Mouse (Mus musculus): Measurements from ENCODE around the gene Ttc36. TPM values are rescaled to one million over a fixed set of nuclear protein-coding genes. Genes with fewer than 3 reads are reported as not detected.
"Not testable (repeated sequence)": the region's sequence is repeated elsewhere in the genome, so short reads cannot be mapped to it uniquely, and the experiment has no call there.

The Ttc36 gene
- polyA plus RNA-seq, 1 experiment from 2014 or later: 1.1 TPM

DNA sequence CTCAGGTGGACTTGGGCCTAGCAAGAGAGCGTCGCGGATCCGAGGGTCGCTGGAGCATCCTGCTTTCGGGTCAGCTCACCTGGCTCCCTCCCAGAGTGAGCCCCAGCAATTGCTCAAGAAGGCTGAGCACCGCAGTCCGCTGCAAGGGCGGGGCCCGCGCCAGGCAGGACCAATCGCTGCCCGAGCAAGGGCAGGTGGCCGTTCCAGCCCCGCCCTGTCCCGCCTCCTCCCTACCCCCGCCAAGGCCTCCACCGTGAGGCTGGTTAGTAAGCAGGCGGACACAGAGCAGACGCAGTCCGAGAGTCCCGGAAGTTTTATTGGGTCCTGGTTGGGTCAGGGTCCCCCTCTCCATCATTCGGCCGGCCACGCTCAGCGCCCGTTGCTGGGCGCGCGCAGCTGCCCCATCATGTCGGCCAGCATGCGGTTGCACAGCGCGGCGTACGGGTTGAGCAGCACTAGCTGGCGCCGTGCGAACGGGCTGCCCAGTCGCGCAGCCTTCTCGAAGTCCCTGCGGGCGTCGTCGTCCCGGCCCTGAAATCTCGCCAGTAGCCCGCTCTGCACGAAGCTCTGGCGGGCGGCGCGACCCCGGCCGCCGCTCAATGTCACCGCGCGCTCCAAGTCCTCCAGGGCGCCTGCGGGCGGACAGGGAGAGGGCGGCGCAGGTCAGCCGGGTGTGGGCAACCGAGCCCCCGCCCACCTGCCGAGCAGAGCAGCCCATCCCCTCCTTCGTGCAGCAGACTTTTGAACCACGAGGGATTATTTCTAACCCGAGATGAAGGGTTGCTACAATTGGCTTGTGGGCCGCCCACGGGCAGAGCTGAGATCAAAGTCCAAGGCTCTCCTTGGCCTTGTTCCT is 3.5 kb downstream of the Ttc36 start, which contains the start of gene Tmem25:
Gene Tmem25 (minus strand): TSS at position 206 of the 856 bp plus-strand sequence.
- ATAC-seq (replicated peaks; ENCODE audit: extremely low read depth, insufficient read depth, low FRiP score): peak; percentile 93
- Histone ChIP-seq H3K4me2 (ENCODE audit: low read depth, low read length) (peak within 1 kb of the TSS; percentile 98), H3K36me3 (ENCODE audit: control insufficient read depth, insufficient read depth) (no peaks in the 10 kb centered on the region), H3K27me3 (ENCODE audit: control insufficient read depth, insufficient read depth, low read length) (peaks cover 9% of the 10 kb centered on the region), H3K27ac (ENCODE audit: low read length) (peak within 1 kb of the TSS; percentile 74), H3K9ac (ENCODE audit: low read length) (peak within 1 kb of the TSS; percentile 79), H3K4me3 (ENCODE audit: low read length) (peak within 1 kb of the TSS; percentile 62), H3K4me1 (ENCODE audit: control insufficient read depth, insufficient read depth, low read length) (peaks cover 8% of the 10 kb centered on the region), H3K9me3 (replicated peaks; ENCODE audit: control insufficient read depth, low read length) (no peaks in the 10 kb centered on the region)
- under 1% methylated on average over 73 of the region's 75 CpGs for WGBS

DNA sequence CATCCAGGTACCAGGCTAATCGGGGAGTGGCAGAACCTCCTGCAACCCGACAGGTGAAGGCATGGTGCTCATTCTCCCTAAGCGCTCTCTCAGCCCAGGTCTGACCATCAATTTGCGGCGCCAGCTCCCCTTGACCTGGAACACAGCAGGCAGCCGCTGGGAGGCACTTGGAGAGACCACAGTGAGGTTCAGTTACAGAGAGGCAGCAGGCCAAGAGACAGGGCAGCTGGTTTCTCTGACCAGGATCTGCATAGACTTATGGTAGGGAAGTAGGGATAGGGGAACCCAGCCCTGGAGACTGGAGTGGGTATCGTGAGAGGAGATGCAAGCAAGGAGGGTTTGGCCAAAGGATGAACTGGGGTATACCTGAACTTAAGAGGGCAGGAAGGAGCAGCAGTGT is 4.6 kb downstream of the Ttc36 start:
- Histone ChIP-seq H3K4me1 (ENCODE audit: control insufficient read depth, insufficient read depth, low read length) (peaks cover 8% of the 10 kb centered on the region), H3K4me2 (ENCODE audit: low read depth, low read length) (peak overlapping the region; percentile 98), H3K27ac (ENCODE audit: low read length) (no peak overlapping the region), H3K9me3 (replicated peaks; ENCODE audit: control insufficient read depth, low read length) (no peaks in the 10 kb centered on the region), H3K27me3 (ENCODE audit: control insufficient read depth, insufficient read depth, low read length) (peaks cover 9% of the 10 kb centered on the region), H3K36me3 (ENCODE audit: control insufficient read depth, insufficient read depth) (no peaks in the 10 kb centered on the region), H3K4me3 (ENCODE audit: low read length) (no peak overlapping the region), H3K9ac (ENCODE audit: low read length) (no peak overlapping the region)
- 37% methylated on average over 7 of the region's 7 CpGs for WGBS
- no peak for ATAC-seq (replicated peaks; ENCODE audit: extremely low read depth, insufficient read depth, low FRiP score)

DNA sequence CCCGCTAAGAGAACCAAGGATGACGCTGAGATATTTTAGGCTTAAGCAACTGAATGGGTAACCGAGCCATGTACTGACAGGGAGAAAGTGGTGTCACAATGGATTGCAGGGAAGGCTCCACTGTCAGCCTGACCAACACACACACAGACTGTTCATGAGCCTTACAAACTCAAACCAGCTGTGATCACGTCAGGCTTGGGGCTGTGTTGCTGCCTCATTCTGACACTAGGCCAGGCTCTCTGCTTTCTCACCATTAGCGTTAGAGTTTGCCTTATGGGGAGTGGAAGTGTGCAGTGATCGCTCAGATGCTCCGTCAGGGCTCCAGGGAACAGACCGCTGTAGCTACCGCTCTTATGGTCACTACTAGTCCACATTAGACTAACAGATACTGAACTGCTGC is 10.0 kb downstream of the Ttc36 start:
- H3K36me3 ChIP-seq (ENCODE audit: control insufficient read depth, insufficient read depth): peaks cover 29% of the 10 kb centered on the region
- no peak overlapping the region for H3K9ac ChIP-seq (ENCODE audit: low read length)
- H3K9me3 ChIP-seq (replicated peaks; ENCODE audit: control insufficient read depth, low read length): no peaks in the 10 kb centered on the region
- no peak overlapping the region for H3K4me2 ChIP-seq (ENCODE audit: low read depth, low read length)
- H3K4me3 ChIP-seq (ENCODE audit: low read length): no peak overlapping the region
- H3K4me1 ChIP-seq (ENCODE audit: control insufficient read depth, insufficient read depth, low read length): no peaks in the 10 kb centered on the region
- WGBS: 72% methylated on average over 9 of the region's 9 CpGs
- ATAC-seq (replicated peaks; ENCODE audit: extremely low read depth, insufficient read depth, low FRiP score): no peak
- peaks cover 2% of the 10 kb centered on the region for H3K27me3 ChIP-seq (ENCODE audit: control insufficient read depth, insufficient read depth, low read length)
- H3K27ac ChIP-seq (ENCODE audit: low read length): no peak overlapping the region

GRCm38 (mm10) chr9:44772750-44773651 is 29.9 kb downstream of the Ttc36 start:
- H3K27me3 ChIP-seq (ENCODE audit: control insufficient read depth, insufficient read depth, low read length): no peaks in the 10 kb centered on the region
- under 1% methylated on average over 41 of the region's 41 CpGs for WGBS
- peak overlapping the region; percentile 86 for H3K4me2 ChIP-seq (ENCODE audit: low read depth, low read length)

DNA sequence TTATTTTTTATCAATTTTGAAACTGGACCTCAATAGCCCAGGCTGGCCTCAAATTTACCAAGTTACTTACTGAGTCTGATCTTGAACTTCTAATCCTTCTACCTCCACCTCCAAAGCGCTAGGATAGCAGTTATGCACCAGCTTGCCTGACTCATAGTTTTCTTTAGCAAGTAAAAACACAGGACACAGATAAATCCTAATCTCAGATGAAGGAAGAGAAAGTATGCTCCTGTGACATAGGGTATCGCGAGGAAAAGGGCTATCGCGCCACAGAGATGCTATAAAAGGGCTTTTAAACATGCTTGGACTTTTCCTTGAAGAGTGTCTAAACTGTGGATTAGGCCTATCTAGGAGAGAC is 30.5 kb downstream of the Ttc36 start:
- no peak overlapping the region for H3K4me2 ChIP-seq (ENCODE audit: low read depth, low read length)
- H3K27ac ChIP-seq (ENCODE audit: low read length): peak overlapping the region; percentile 33
- ATAC-seq (replicated peaks; ENCODE audit: extremely low read depth, insufficient read depth, low FRiP score): no peak
- peaks cover 13% of the 10 kb centered on the region for H3K36me3 ChIP-seq (ENCODE audit: control insufficient read depth, insufficient read depth)
- H3K9me3 ChIP-seq (replicated peaks; ENCODE audit: control insufficient read depth, low read length): no peaks in the 10 kb centered on the region
- peaks cover 3% of the 10 kb centered on the region for H3K4me1 ChIP-seq (ENCODE audit: control insufficient read depth, insufficient read depth, low read length)
- 17% methylated on average over 5 of the region's 5 CpGs for whole genome bisulfite sequencing
- 0 out of 2 replicates have a peak overlapping the region, but pooled peaks have one; percentile 6 for H3K9ac ChIP-seq (ENCODE audit: low read length)
- H3K4me3 ChIP-seq (ENCODE audit: low read length): no peak overlapping the region
- no peaks in the 10 kb centered on the region for H3K27me3 ChIP-seq (ENCODE audit: control insufficient read depth, insufficient read depth, low read length)

More at GRCm38 (mm10) chr9:44772750-44773651, 29.9 kb downstream of the Ttc36 start:
- Histone ChIP-seq H3K36me3 (ENCODE audit: control insufficient read depth, insufficient read depth) (peaks cover 13% of the 10 kb centered on the region), H3K27ac (ENCODE audit: low read length) (peak overlapping the region; percentile 82), H3K9ac (ENCODE audit: low read length) (peak overlapping the region; percentile 85), H3K4me3 (ENCODE audit: low read length) (peak overlapping the region; percentile 73), H3K4me1 (ENCODE audit: control insufficient read depth, insufficient read depth, low read length) (peaks cover 3% of the 10 kb centered on the region), H3K9me3 (replicated peaks; ENCODE audit: control insufficient read depth, low read length) (no peaks in the 10 kb centered on the region)
- peak; percentile 98 for ATAC-seq (replicated peaks; ENCODE audit: extremely low read depth, insufficient read depth, low FRiP score)

DNA sequence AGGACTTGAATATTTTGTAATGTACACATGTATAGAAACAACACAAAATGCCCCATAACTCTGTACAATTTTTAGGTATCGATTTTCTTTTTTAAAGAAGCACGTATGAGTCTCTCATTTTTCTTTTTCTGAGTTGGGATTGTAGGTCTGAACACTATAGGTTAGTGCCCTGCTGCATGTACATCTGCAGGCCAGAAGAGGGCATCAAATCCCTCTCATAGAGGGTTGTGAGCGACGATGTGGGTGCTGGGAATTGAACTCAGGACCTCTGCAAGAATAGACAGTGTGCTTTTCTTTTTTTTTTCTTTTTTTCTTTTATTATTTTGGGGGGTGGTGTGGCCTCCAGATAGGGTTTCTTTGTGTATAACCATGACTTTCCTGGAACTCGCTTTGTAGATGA is 31.5 kb downstream of the Ttc36 start:
- no peak for ATAC-seq (replicated peaks; ENCODE audit: extremely low read depth, insufficient read depth, low FRiP score)
- Histone ChIP-seq H3K4me2 (ENCODE audit: low read depth, low read length) (no peak overlapping the region), H3K4me3 (ENCODE audit: low read length) (no peak overlapping the region), H3K9ac (ENCODE audit: low read length) (no peak overlapping the region), H3K4me1 (ENCODE audit: control insufficient read depth, insufficient read depth, low read length) (peaks cover 3% of the 10 kb centered on the region), H3K36me3 (ENCODE audit: control insufficient read depth, insufficient read depth) (peaks cover 10% of the 10 kb centered on the region), H3K27me3 (ENCODE audit: control insufficient read depth, insufficient read depth, low read length) (no peaks in the 10 kb centered on the region), H3K27ac (ENCODE audit: low read length) (no peak overlapping the region), H3K9me3 (replicated peaks; ENCODE audit: control insufficient read depth, low read length) (no peaks in the 10 kb centered on the region)
- 91% methylated on average over 5 of the region's 5 CpGs for WGBS

GRCm38 (mm10) chr9:44768029-44768394 is 34.9 kb downstream of the Ttc36 start:
- not testable (repeated sequence) for H3K36me3 ChIP-seq (ENCODE audit: control insufficient read depth, insufficient read depth); H3K9me3 ChIP-seq (replicated peaks; ENCODE audit: control insufficient read depth, low read length); ATAC-seq (replicated peaks; ENCODE audit: extremely low read depth, insufficient read depth, low FRiP score); H3K27me3 ChIP-seq (ENCODE audit: control insufficient read depth, insufficient read depth, low read length)
- Histone ChIP-seq H3K4me2 (ENCODE audit: low read depth, low read length) (peak overlapping the region; percentile 91), H3K4me3 (ENCODE audit: low read length) (peak overlapping the region; percentile 100), H3K4me1 (ENCODE audit: control insufficient read depth, insufficient read depth, low read length) (peaks cover 18% of the 10 kb centered on the region), H3K27ac (ENCODE audit: low read length) (peak overlapping the region; percentile 99), H3K9ac (ENCODE audit: low read length) (peak overlapping the region; percentile 99; the same call in 1 of the 2 replicates)
- 45% methylated on average over 7 of the region's 9 CpGs for WGBS

DNA sequence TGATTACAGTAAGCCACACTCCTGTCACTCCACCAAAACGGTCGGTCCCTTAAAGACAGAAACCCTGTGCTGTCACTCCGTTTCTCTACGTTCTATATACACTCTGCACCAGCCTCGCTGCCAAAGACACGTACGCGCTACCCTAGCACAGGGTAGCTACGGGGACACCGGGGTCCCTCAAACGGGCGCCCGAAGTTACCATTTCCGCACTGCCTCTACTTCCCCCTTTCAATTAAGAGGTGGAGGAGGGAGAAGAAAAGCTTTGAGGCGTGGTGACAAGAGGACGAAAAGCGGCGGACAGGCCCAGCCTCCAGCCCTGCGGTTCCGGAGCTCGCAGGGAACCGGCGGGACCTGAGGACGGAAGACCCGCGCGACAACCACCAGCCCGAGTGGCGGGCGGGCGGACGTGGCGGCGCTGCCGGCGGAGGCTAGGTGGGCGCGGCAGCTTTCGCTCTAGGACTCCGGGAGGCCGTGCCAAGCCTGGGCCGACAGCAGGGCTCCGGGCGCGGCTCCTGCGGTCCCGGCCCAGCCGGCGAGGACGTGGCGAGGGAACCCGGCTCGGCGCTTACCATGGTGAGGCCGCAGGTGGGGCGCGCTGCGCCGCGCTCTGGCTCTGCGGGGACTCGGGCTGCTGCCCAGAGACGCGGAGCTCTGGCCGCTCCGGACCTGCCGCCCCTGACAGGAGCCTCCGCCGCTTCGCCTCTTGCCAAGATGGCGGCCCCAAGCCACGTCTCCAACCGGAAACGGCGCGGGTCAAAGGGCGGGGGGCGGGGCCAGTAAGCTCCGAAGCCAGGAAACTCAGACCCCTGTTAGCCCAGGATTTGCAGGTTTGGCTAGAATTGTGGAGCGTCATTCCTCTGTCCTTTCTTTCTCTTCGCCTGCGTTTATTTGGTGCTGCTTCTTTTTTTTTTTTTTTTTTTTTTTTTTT is 35.5 kb downstream of the Ttc36 start, which contains the start of the genes Arcn1 and Ift46:
Gene Arcn1 (minus strand): TSS at position 745 of the 928 bp plus-strand sequence.
Gene Ift46 (plus strand): TSS at position 808 of the 928 bp plus-strand sequence.
- H3K9ac ChIP-seq (ENCODE audit: low read length): peak within 1 kb of the TSS; percentile 99
- H3K4me1 ChIP-seq (ENCODE audit: control insufficient read depth, insufficient read depth, low read length): peaks cover 18% of the 10 kb centered on the region
- peak within 1 kb of the TSS; percentile 99 for H3K27ac ChIP-seq (ENCODE audit: low read length)
- H3K4me2 ChIP-seq (ENCODE audit: low read depth, low read length): peak within 1 kb of the TSS; percentile 91
- H3K9me3 ChIP-seq (replicated peaks; ENCODE audit: control insufficient read depth, low read length): no peaks in the 10 kb centered on the region
- no peaks in the 10 kb centered on the region for H3K36me3 ChIP-seq (ENCODE audit: control insufficient read depth, insufficient read depth)
- ATAC-seq (replicated peaks; ENCODE audit: extremely low read depth, insufficient read depth, low FRiP score): peak; percentile 88
- H3K27me3 ChIP-seq (ENCODE audit: control insufficient read depth, insufficient read depth, low read length): no peaks in the 10 kb centered on the region
- H3K4me3 ChIP-seq (ENCODE audit: low read length): peak within 1 kb of the TSS; percentile 100
- WGBS: under 1% methylated on average over 79 of the region's 82 CpGs
